Mouse (Mus musculus): ENCODE data around the gene Cc2d2a.

Gene Cc2d2a

GRCm38 (mm10) chr5:43728375-43729165 lies 66.4 kb downstream of the Cc2d2a start:
- DNase-seq (ENCODE audit: low read depth), result no peak

DNA sequence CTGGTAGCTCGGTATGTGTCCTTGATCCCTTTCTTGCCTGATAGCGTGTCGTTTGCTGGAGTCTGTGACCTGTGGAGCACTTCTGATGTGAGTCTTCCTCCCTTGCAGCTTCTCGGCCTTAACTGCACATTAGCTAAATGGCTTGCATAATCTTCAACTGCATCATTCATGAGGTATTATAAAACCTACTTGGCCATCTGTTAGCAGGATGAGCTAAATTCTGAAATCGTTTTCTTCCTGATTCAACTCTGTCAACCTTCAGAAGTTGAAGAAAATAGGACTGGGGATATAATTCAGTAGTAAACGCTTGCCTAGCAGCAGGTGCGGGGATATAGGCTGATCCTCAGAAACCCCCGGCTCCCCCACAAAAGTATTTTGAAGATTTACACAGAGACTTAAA lies 70.2 kb downstream of the Cc2d2a start:
- no peak for DNase-seq (ENCODE audit: low read depth)

DNA sequence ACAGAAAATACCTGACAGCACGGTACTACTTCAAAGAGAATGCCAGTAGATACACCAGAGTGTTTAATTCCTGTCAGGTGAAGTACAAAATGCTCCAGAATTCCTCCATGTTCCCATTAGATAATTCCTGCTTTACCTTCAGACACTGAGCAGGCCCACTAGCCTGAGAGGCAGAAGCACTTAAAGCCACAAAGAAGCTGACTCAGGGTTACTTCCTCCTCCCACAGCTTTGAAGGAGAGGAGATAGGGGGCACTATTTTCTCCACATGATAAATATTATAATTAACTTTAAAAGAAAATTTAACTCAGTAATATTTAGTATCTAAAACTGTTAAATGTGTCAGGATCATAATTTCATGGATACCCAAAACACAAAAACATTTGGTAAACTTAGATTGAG lies 82.0 kb downstream of the Cc2d2a start:
- DNase-seq (ENCODE audit: low read depth), result no peak

GRCm38 (mm10) chr5:43745156-43745555 lies 83.0 kb downstream of the Cc2d2a start:
- no peak for DNase-seq (ENCODE audit: low read depth)

GRCm38 (mm10) chr5:43748039-43748438 lies 85.9 kb downstream of the Cc2d2a start:
- no peak for DNase-seq (ENCODE audit: low read depth)

DNA sequence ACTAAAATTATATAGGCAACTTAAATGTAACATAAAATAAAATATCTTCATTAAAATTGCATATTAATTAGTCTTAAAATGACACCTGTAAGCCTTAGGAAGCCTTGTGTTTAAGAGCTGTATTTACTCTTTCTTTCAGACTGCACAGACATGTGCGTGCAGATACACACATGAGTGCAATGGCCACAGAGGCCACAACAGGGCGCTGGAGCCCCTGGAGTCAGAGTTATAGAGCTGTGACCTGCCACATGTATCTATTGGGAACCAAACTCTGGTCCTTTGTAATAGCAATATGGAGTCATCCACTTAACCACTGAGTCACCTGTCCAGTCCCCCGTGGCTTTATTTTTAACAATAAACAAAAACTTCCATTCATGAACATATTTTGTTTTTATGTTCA lies 86.9 kb downstream of the Cc2d2a start:
- DNase-seq (ENCODE audit: low read depth), result no peak

DNA sequence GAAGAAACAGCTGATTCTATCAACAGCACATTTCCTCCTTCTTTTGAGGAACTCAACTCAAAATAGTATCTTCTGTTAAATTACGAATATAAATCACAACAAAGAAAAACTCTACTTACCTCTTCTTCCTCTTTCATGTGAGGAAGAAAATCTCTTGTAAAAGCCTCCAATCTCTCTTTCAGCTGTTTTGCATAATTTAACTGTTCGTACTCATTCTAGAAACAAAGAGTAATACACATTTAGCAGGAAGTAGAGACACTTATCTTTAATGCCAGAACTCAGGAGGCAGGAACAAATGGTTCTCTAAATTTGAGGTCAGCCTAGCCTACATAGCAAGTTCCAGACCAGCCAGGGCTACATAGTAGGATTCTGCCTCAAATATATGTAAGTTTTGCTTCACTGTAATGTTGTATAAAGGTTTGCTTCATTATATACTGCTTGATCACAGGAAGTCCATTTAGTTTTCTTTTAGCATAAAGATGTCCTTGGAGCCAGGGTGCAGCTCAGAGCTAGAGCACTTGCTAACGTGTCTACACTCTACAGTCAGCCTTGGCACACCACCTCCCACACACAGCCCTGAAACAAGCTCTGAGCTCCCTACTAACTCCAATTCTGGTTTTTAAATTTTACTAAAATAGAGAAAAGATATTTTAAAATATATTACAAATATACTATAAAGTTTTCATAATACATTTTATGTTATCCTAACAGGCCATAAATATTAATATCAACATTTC lies 108.6 kb downstream of the Cc2d2a start:
- DNase-seq (ENCODE audit: low read depth), result no peak

GRCm38 (mm10) chr5:43771555-43771954 lies 109.4 kb downstream of the Cc2d2a start:
- no peak for DNase-seq (ENCODE audit: low read depth)

GRCm38 (mm10) chr5:43776407-43776806 lies 114.3 kb downstream of the Cc2d2a start:
- DNase-seq (ENCODE audit: low read depth), result no peak

GRCm38 (mm10) chr5:43776993-43777392 lies 114.8 kb downstream of the Cc2d2a start:
- no peak for DNase-seq (ENCODE audit: low read depth)

DNA sequence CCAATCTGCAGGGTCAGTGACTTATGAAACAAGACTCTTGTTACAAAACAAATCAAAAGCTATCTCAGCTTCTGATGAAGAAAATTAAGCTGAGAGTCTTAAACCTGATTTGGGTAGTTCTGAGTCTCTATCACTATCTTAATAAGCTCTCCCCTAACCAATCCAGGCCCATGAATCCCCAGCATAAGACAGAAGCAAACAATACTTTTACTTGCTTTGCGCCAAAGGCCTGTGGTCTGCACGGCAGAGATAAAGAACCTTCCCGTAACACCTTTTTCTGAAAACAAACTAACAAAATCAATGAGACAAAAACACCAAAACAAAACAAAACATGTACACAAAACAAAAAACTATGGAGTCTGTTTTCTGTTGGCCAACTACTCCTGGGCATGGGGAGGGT lies 116.4 kb downstream of the Cc2d2a start:
- no peak for DNase-seq (ENCODE audit: low read depth)

- DNase-seq (ENCODE audit: low read depth), result no peak
These were observed 119.4 kb downstream of the Cc2d2a start for GRCm38 (mm10) chr5:43781423-43781976.

GRCm38 (mm10) chr5:43781977-43782930 lies 120.1 kb downstream of the Cc2d2a start:
- DNase-seq (ENCODE audit: low read depth), result no peak

DNA sequence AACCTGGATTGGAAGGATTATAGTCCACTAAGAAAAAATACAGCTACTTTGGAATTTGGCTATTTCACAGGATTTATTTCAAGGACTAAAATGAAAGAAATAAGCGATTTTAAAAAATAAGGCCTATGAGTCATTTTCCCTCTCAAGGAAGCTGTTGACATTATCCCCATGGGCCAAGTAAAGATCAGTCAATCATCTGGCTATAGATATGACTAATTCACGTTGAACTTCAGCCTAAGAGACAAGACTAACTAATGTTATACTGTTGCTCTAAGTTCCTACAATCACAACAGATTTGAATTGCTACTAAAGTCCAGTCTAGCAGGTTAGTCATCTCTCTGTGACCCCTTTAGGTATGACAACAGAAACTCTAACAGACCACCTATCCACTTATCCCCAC lies 121.8 kb downstream of the Cc2d2a start:
- no peak for DNase-seq (ENCODE audit: low read depth)

- DNase-seq (ENCODE audit: low read depth), result no peak
These were observed 124.5 kb downstream of the Cc2d2a start for GRCm38 (mm10) chr5:43786607-43787006.

- no peak for DNase-seq (ENCODE audit: low read depth)
These were observed 126.0 kb downstream of the Cc2d2a start for GRCm38 (mm10) chr5:43787976-43788752.

Measured in fibroblast of lung, adult 2 months (primary cell).